10 mouse cellular contexts compared by ENCODE assay signal in genomic region chr2:37757784-37758183, GRCm38 (mm10). TPM values are rescaled to one million over a fixed set of nuclear protein-coding genes. Genes with fewer than 3 reads are reported as not detected.
DNase-seq lines count a peak whose midpoint lies in the region; ATAC-seq lines count a peak whose summit lies in the region.
"Had no signal": no experiment of that assay in that cellular context is flagged by ENCODE, and none has a peak within 500 bp of the region (broad histone marks: within the 10 kb centered on the region; RNA-seq: fewer than 3 reads in every experiment).

No protein-coding gene starts in this region.

- 74% methylated on average over 4 of the region's 4 CpGs for WGBS in heart, embryonic 16.5 days
- WGBS in embryonic facial prominence, embryonic 10.5 days, result 75% methylated on average over 4 of the region's 4 CpGs
- WGBS in forebrain, embryonic 16.5 days, result 78% methylated on average over 4 of the region's 4 CpGs
- WGBS in midbrain, embryonic 12.5 days, result 78% methylated on average over 4 of the region's 4 CpGs

- H3K9me3 ChIP-seq in heart, embryonic 16.5 days (replicated peaks; ENCODE audit: control insufficient read depth, low read length), result no peaks in the 10 kb centered on the region
- no peaks in the 10 kb centered on the region for H3K9me3 ChIP-seq in embryonic facial prominence, embryonic 10.5 days
- no peaks in the 10 kb centered on the region for H3K9me3 ChIP-seq in forebrain, embryonic 16.5 days (ENCODE audit: control insufficient read depth, low read length)
- H3K9me3 ChIP-seq in midbrain, embryonic 12.5 days, result no peaks in the 10 kb centered on the region

- H3K4me2 ChIP-seq in heart, embryonic 16.5 days (ENCODE audit: low read depth, low read length), result peak overlapping the region; percentile 50; the same call in 1 of the 2 replicates
- no peak overlapping the region for H3K4me2 ChIP-seq in forebrain, embryonic 16.5 days (ENCODE audit: low read length)
- H3K4me2 ChIP-seq in midbrain, embryonic 12.5 days (replicated peaks), result peak overlapping the region; percentile 34

- H3K36me3 ChIP-seq in heart, embryonic 16.5 days (ENCODE audit: control insufficient read depth, insufficient read depth), result no peaks in the 10 kb centered on the region
- H3K36me3 ChIP-seq in embryonic facial prominence, embryonic 10.5 days (replicated peaks), result no peaks in the 10 kb centered on the region
- no peaks in the 10 kb centered on the region for H3K36me3 ChIP-seq in forebrain, embryonic 16.5 days (ENCODE audit: control insufficient read depth, insufficient read depth)
- H3K36me3 ChIP-seq in midbrain, embryonic 12.5 days, result no peaks in the 10 kb centered on the region

- no peak for ATAC-seq in heart, embryonic 16.5 days (replicated peaks; ENCODE audit: extremely low read depth, insufficient read depth, low FRiP score)
- ATAC-seq in forebrain, embryonic 16.5 days, result peak; percentile 40; the same call in 1 of the 2 replicates
- no peak for ATAC-seq in midbrain, embryonic 12.5 days (ENCODE audit: low FRiP score, low read depth)

- DNase-seq in heart, adult 11 months, result no peak
- DNase-seq in embryonic facial prominence, embryonic 10.5 days (ENCODE audit: low spot score), result no peak
- no peak for DNase-seq in cerebellum, adult 11-12 months
- DNase-seq in thymus, postnatal 36 days, result no peak
- DNase-seq in left cerebral cortex, adult 9 months (ENCODE audit: low spot score in 2 of 2), result no peak
- DNase-seq: gastrocnemius, postnatal 10 days had no signal

- H3K4me1 ChIP-seq in heart, embryonic 16.5 days (ENCODE audit: control insufficient read depth, insufficient read depth, low read length), result peaks cover 12% of the 10 kb centered on the region
- peaks cover 38% of the 10 kb centered on the region for H3K4me1 ChIP-seq in embryonic facial prominence, embryonic 10.5 days
- peaks cover 14% of the 10 kb centered on the region for H3K4me1 ChIP-seq in forebrain, embryonic 16.5 days (replicated peaks; ENCODE audit: control insufficient read depth, insufficient read depth, low read length)
- H3K4me1 ChIP-seq in midbrain, embryonic 12.5 days, result peaks cover 18% of the 10 kb centered on the region

- no peaks in the 10 kb centered on the region for H3K27me3 ChIP-seq in heart, embryonic 16.5 days (ENCODE audit: control insufficient read depth, insufficient read depth, low read length)
- peaks cover 54% of the 10 kb centered on the region for H3K27me3 ChIP-seq in embryonic facial prominence, embryonic 10.5 days (replicated peaks; ENCODE audit: low read depth, poor library complexity, severe bottlenecking)
- no peaks in the 10 kb centered on the region for H3K27me3 ChIP-seq in forebrain, embryonic 16.5 days (replicated peaks; ENCODE audit: control insufficient read depth, insufficient read depth, low read length)
- peaks cover 56% of the 10 kb centered on the region for H3K27me3 ChIP-seq in midbrain, embryonic 12.5 days

- no peak overlapping the region for H3K4me3 ChIP-seq in heart, embryonic 16.5 days (ENCODE audit: low read length)
- no peak overlapping the region for H3K4me3 ChIP-seq in embryonic facial prominence, embryonic 10.5 days
- H3K4me3 ChIP-seq in forebrain, embryonic 16.5 days (replicated peaks; ENCODE audit: low read length), result no peak overlapping the region
- H3K4me3 ChIP-seq in midbrain, embryonic 12.5 days, result no peak overlapping the region

- peak overlapping the region; percentile 58 for H3K27ac ChIP-seq in heart, embryonic 16.5 days (ENCODE audit: low read length)
- H3K27ac ChIP-seq in embryonic facial prominence, embryonic 10.5 days (replicated peaks), result peak overlapping the region; percentile 59; the same call in 1 of the 2 replicates
- H3K27ac ChIP-seq in forebrain, embryonic 16.5 days (ENCODE audit: low read length), result no peak overlapping the region
- H3K27ac ChIP-seq in midbrain, embryonic 12.5 days (replicated peaks), result peak overlapping the region; percentile 44
- H3K27ac ChIP-seq: macrophage had no signal

- peak overlapping the region; percentile 61 for H3K9ac ChIP-seq in heart, embryonic 16.5 days (ENCODE audit: low read length)
- no peak overlapping the region; the same call in 1 of the 2 replicates for H3K9ac ChIP-seq in forebrain, embryonic 16.5 days (replicated peaks; ENCODE audit: low read depth, low read length)
- no peak overlapping the region; the same call in 1 of the 2 replicates for H3K9ac ChIP-seq in midbrain, embryonic 12.5 days (replicated peaks)

RNA-seq across cellular contexts. Expression of gene Crb2, which starts 18.3 kb away (rescaled TPM):
- polyA plus RNA-seq in heart, embryonic 16.5 days (2015; fragmentation: Nextera tagmentation; extraction: Ambion mirVana), result 0.87 and 1.2 TPM in 2 replicates
- 7.3 and 11.9 TPM in 2 replicates for polyA plus RNA-seq in embryonic facial prominence, embryonic 10.5 days (2016; fragmentation: Nextera tagmentation; extraction: Ambion mirVana)
- 5.0 and 5.7 TPM in 2 replicates for polyA plus RNA-seq in forebrain, embryonic 16.5 days (2015; fragmentation: Nextera tagmentation; extraction: Ambion mirVana)
- 21.8 and 24.2 TPM in 2 replicates for polyA plus RNA-seq in midbrain, embryonic 12.5 days (2016; fragmentation: Nextera tagmentation; extraction: Ambion mirVana)
- polyA plus RNA-seq: macrophage had no signal

RNA-seq across cellular contexts. Expression of gene Strbp, which starts 54.1 kb away (rescaled TPM):
- 21.9 and 24.9 TPM in 2 replicates for polyA plus RNA-seq in heart, embryonic 16.5 days (2015; fragmentation: Nextera tagmentation; extraction: Ambion mirVana)
- 49.2 and 50.4 TPM in 2 replicates for polyA plus RNA-seq in embryonic facial prominence, embryonic 10.5 days (2016; fragmentation: Nextera tagmentation; extraction: Ambion mirVana)
- polyA plus RNA-seq in forebrain, embryonic 16.5 days (2015; fragmentation: Nextera tagmentation; extraction: Ambion mirVana), result 111 and 113 TPM in 2 replicates
- polyA plus RNA-seq in midbrain, embryonic 12.5 days (2016; fragmentation: Nextera tagmentation; extraction: Ambion mirVana), result 106 and 117 TPM in 2 replicates
